Mouse (Mus musculus) heart, adult 9 months (tissue): ENCODE measurements around the gene Mill2.
A peak's percentile ranks its signal among the peaks of the same experiment; 100 is the strongest.

ENCODE experiments used
- DNase-seq, 2 experiments: peaks; one replicate each; pipeline ENCODE4 v3.0.0; 2022; ENCODE audit warnings: low spot score in 2 of 2

The Mill2 gene

GRCm38 (mm10) chr7:18873253-18873652, 33.5 kb downstream of the Mill2 start:
- peak; percentile 57 to 71 for DNase-seq

GRCm38 (mm10) chr7:18875372-18875771, 35.6 kb downstream of the Mill2 start:
- DNase-seq, result no peak

- no peak for DNase-seq
These were observed 38.9 kb downstream of the Mill2 start for GRCm38 (mm10) chr7:18878691-18879090.

- DNase-seq, result no peak
These were observed 44.4 kb downstream of the Mill2 start for GRCm38 (mm10) chr7:18883991-18884744.

- DNase-seq, result no peak
These were observed 45.1 kb downstream of the Mill2 start for GRCm38 (mm10) chr7:18884745-18885422.

- no peak for DNase-seq
These were observed 47.2 kb downstream of the Mill2 start for GRCm38 (mm10) chr7:18886963-18887362.

GRCm38 (mm10) chr7:18890848-18891247, 51.1 kb downstream of the Mill2 start:
- no peak for DNase-seq

GRCm38 (mm10) chr7:18891872-18892599, 52.3 kb downstream of the Mill2 start:
- peak; percentile 50 to 74 for DNase-seq

- DNase-seq, result no peak
These were observed 53.2 kb downstream of the Mill2 start for GRCm38 (mm10) chr7:18893009-18893408.

GRCm38 (mm10) chr7:18893651-18894430, 54.1 kb downstream of the Mill2 start:
- DNase-seq, result peak in 1 of 2 experiments; percentile 22

- no peak for DNase-seq
These were observed 56.8 kb downstream of the Mill2 start for GRCm38 (mm10) chr7:18896536-18896935.

GRCm38 (mm10) chr7:18900513-18900912, 60.7 kb downstream of the Mill2 start:
- no peak for DNase-seq

GRCm38 (mm10) chr7:18902486-18902885, 62.7 kb downstream of the Mill2 start:
- DNase-seq, result no peak

- no peak for DNase-seq
These were observed 65.2 kb downstream of the Mill2 start for GRCm38 (mm10) chr7:18904971-18905370.

- no peak for DNase-seq
These were observed 70.0 kb downstream of the Mill2 start for GRCm38 (mm10) chr7:18909797-18910196.

- peak; percentile 99 to 100 for DNase-seq
These were observed 70.6 kb downstream of the Mill2 start, which contains the start of gene Ccdc61 for GRCm38 (mm10) chr7:18910241-18910831. Gene Ccdc61, minus strand, starts transcription at chr7:18910415.
